Mouse (Mus musculus): Measurements from ENCODE around the gene Anxa8.

DNA sequence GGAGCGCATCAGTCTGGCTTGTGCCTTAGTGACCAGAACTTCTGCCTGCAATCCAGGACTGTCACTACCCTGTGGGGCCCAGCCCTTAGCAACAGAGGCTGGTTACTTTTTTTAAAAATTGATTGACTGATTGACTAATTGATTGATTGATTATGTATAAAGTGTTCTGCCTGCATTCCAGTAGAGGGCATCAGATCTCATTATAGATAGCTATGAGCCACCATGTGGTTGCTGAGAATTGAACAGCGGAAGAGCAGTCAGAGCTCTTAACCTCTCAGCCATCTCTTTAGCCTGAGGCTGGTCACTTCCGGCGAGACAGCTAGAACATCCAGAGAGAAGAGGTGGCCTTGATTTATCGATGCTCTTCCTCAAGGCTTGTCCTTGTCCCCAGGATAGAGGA, 8.6 kb upstream of the Anxa8 start:
- TF ChIP-seq CTCF (IDR thresholded peaks at IDR 0.05; ENCODE audit: extremely low read depth, insufficient read depth, low read length) = no peak
- TF ChIP-seq POLR2A (IDR thresholded peaks at IDR 0.05; ENCODE audit: extremely low read depth, insufficient read depth, low read length) = no peak
